Mouse (Mus musculus) ES-E14 (cell line): ENCODE measurements around the gene Tssk6. TPM values are rescaled to one million over a fixed set of nuclear protein-coding genes. Genes with fewer than 3 reads are reported as not detected.
A peak's percentile ranks its signal among the peaks of the same experiment; 100 is the strongest.

ENCODE experiments used
- DNase-seq: peaks from one replicate; pipeline ENCODE4 v3.0.0-alpha.2; 2013; ENCODE audit warnings: low read depth, low spot score
- H3K27ac ChIP-seq: 2 replicates; pipeline ENCODE4 v1.5.1; 2012; ENCODE audit warnings: low read depth, mild to moderate bottlenecking, low read length, moderate library complexity, mixed read lengths; ENCODE audit not compliant: poor library complexity, insufficient read depth, severe bottlenecking
- H3K36me3 ChIP-seq: 2 replicates; pipeline ENCODE4 v1.6.1; 2012; ENCODE audit warnings: mild to moderate bottlenecking, low read length, moderate library complexity, mixed read lengths; ENCODE audit not compliant: control insufficient read depth, poor library complexity, insufficient read depth, severe bottlenecking
- H3K4me1 ChIP-seq, 2 experiments: fragments of 150-350 bp in 1 of 2; sonication (generic) in 1 of 2; 2 replicates each; pipeline ENCODE4 v1.6.1; 2012; ENCODE audit warnings: low read length in 2 of 2, mild to moderate bottlenecking in 1 of 2, mixed read lengths in 1 of 2; ENCODE audit not compliant: control insufficient read depth in 2 of 2, insufficient read depth in 2 of 2, poor library complexity in 1 of 2
- H3K4me3 ChIP-seq, 2 experiments: fragments of 150-350 bp in 1 of 2; sonication (generic) in 1 of 2; 2 replicates each; pipeline ENCODE4 v1.5.1; 2012; ENCODE audit warnings: low read length in 2 of 2, low read depth in 1 of 2, mild to moderate bottlenecking in 1 of 2, mixed read lengths in 1 of 2; ENCODE audit not compliant: insufficient read depth in 1 of 2, poor library complexity in 1 of 2, severe bottlenecking in 1 of 2
- H3K9ac ChIP-seq: 2 replicates; pipeline ENCODE4 v1.6.1; 2012; ENCODE audit warnings: low read depth, mild to moderate bottlenecking, low read length, mixed read lengths; ENCODE audit not compliant: poor library complexity, insufficient read depth, severe bottlenecking
- H3K9me3 ChIP-seq: fragments of 150-350 bp; sonication (generic); 2 replicates; pipeline ENCODE4 v1.6.1; 2012; ENCODE audit warnings: low read depth, mild to moderate bottlenecking, low read length; ENCODE audit not compliant: control insufficient read depth, insufficient read depth
- CHD2 ChIP-seq: IDR thresholded peaks from 2 replicates; pipeline ENCODE4 v1.6.1; 2014; ENCODE audit warnings: mild to moderate bottlenecking, low read depth, low read length, inconsistent platforms
- HCFC1 ChIP-seq: IDR thresholded peaks from 2 replicates; pipeline ENCODE4 v1.6.1; 2012; ENCODE audit warnings: low read length, inconsistent platforms, borderline replicate concordance; ENCODE audit not compliant: insufficient read depth
- MAFK ChIP-seq: IDR thresholded peaks from 2 replicates; pipeline ENCODE4 v1.6.1; 2014; ENCODE audit warnings: mild to moderate bottlenecking, low read depth, low read length, inconsistent platforms; ENCODE audit not compliant: insufficient read depth
- ZC3H11A ChIP-seq: IDR thresholded peaks from 2 replicates; pipeline ENCODE4 v1.6.1; 2012; ENCODE audit warnings: low read depth, mild to moderate bottlenecking, inconsistent platforms, low read length, borderline replicate concordance
- ZNF384 ChIP-seq: IDR thresholded peaks from 2 replicates; pipeline ENCODE4 v1.6.1; 2012; ENCODE audit warnings: low read depth, low read length, inconsistent platforms
- in situ Hi-C, 2 experiments: fragments of 600-800 bp; cut with MboI; formaldehyde crosslinking; loops; one replicate each; pipeline ENCODE4 v1.15.1; 2025; ENCODE audit warnings: low sequenced_read_pairs in 2 of 2, inconsistent platforms in 1 of 2; ENCODE audit not compliant: unreplicated experiment in 2 of 2
- total RNA-seq: library from RNA; depleted of rRNA; stranded (reverse); fragments of 300-350 nt; gene quantifications from 2 replicates; pipeline ENCODE4 v1.2.3, GENCODE M21; 2012

The Tssk6 gene
- total RNA-seq, 1 experiment, result 2.5 TPM

DNA sequence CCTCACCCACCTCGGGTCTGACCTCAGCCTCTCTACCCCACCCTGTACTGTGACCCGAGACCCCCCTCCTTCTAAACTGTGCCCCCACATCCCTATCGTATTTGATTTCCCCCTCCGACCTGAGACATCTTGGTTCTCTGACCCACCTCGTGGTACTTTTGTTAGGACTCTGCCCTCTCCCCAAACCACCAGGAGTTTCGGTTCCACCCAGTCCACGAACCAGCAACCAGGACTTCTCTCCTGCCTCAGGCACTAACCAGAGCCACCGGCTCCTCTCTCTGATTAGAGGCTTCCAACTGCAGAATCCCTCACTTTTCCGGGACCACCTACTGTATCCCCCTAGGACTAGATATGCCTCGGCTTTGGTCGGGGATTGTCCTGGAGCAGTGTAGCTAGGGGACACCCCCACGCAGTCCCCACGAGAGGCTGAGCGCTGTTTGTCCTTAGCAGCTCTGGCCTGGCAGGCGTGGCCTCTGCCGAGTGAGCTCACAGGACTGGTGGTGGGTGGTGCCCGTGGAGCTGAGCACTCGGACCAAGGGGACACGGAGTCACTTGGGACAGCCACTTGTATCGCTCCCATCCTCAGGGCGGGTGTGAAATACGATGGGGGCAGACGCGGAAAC, 13.6 kb upstream of the Tssk6 start:
- H3K27ac ChIP-seq, result no peak overlapping the region
- H3K36me3 ChIP-seq, result no peaks in the 10 kb centered on the region
- TF ChIP-seq CHD2 (no peak), MAFK (no peak), HCFC1 (no peak), ZNF384 (no peak), ZC3H11A (no peak)
- DNase-seq, result no peak
- in situ Hi-C loops, result no loop called here
- H3K4me3 ChIP-seq, result peak overlapping the region; percentile 5 to 57; a peak in 2 of 4 replicates
- H3K9ac ChIP-seq, result no peak overlapping the region
- peaks cover 3 to 14% of the 10 kb centered on the region in 2 experiments; a peak in 1 of 4 replicates for H3K4me1 ChIP-seq
- no peaks in the 10 kb centered on the region for H3K9me3 ChIP-seq

DNA sequence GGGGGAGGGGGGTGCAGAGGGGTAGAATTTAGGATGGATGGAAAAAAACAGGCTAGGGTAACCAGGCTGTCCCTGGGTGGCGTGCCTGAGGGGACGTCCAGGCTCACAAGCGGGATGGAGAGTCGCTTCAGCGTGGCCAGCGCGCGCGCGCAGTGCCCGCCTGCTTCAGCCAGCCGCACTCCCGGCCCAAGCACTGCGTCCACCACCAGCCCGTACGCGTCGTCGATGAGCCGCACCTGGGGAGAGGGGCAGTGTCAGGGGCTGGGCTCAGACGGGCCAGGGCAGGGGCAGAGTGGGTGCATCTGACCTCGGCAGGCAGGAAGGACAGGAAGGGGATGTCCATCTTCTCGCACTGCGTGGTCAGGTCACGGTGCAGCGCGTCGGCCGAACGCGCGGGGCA, 13.1 kb upstream of the Tssk6 start:
- Histone ChIP-seq H3K4me3 (peak overlapping the region; percentile 5 to 57), H3K4me1 (peaks cover 3 to 16% of the 10 kb centered on the region in 2 experiments; a peak in 1 of 4 replicates), H3K36me3 (no peaks in the 10 kb centered on the region), H3K27ac (no peak overlapping the region), H3K9ac (no peak overlapping the region; the same call in 1 of the 2 replicates), H3K9me3 (no peaks in the 10 kb centered on the region)
- DNase-seq, result no peak
- no peak for TF ChIP-seq HCFC1
- no peak for TF ChIP-seq CHD2
- TF ChIP-seq ZNF384, result no peak
- no peak for TF ChIP-seq ZC3H11A
- no peak for TF ChIP-seq MAFK
- in situ Hi-C loops, result no loop called here

DNA sequence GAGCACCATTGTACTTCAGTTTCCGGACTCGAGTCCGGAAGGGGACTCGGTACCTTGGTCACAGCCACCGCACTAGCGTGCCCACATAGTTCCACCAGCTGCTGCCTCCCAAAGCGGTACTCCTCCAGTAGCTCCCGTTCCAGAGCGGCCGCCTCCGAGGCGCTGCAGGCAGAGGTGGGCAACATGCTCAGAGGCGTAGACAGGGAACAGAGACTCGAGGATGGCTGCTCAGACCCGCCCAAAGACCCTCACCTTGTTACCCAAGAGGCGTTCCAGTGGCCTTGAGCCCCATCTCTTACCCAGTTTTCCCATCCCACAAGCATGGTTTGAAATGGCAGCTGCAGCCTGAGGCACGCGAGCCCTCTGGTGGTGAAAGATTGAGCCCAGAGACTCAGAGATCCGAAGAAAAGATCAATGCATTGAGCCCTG, 11.2 kb upstream of the Tssk6 start:
- TF ChIP-seq ZC3H11A, result peak; percentile 43; the same call in 1 of the 2 replicates
- TF ChIP-seq CHD2, result no peak
- no peak for TF ChIP-seq HCFC1
- peaks cover 8% of the 10 kb centered on the region; the same call in 1 of the 2 replicates for H3K36me3 ChIP-seq
- peak overlapping the region; percentile 1 to 32; a peak in 1 of 4 replicates for H3K4me3 ChIP-seq
- no peak overlapping the region for H3K9ac ChIP-seq
- H3K9me3 ChIP-seq, result no peaks in the 10 kb centered on the region
- H3K27ac ChIP-seq, result no peak overlapping the region
- in situ Hi-C loops, result no loop called here
- H3K4me1 ChIP-seq, result peaks cover 8 to 23% of the 10 kb centered on the region in 2 experiments; a peak in 2 of 4 replicates
- DNase-seq, result no peak

DNA sequence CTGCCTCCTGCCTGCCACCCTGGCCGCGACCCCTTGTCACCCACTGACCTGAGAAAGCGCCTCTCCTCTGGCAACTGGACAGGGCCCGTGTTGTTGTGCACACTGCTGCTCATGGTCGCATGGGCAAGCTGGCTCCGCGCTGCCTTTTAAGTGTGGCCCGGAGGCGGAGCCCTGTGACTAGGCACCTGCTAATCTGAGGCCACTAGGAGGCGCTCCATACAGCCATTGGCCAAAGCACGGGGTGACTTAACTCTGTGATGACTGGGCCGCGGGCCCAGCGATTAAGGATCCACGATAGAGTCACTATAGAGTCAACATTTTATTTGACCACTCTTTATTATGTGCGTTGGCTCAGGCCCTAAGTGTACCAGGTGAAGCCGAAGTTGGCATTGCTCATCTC, 8.1 kb upstream of the Tssk6 start:
- H3K36me3 ChIP-seq, result peaks cover 24% of the 10 kb centered on the region
- DNase-seq, result peak; percentile 89
- H3K9me3 ChIP-seq, result no peaks in the 10 kb centered on the region
- H3K4me1 ChIP-seq, result peaks cover 8 to 18% of the 10 kb centered on the region in 2 experiments; a peak in 2 of 4 replicates
- H3K9ac ChIP-seq, result no peak overlapping the region
- TF ChIP-seq ZNF384, result no peak
- no peak for TF ChIP-seq HCFC1
- no peak for TF ChIP-seq ZC3H11A
- TF ChIP-seq MAFK, result no peak
- TF ChIP-seq CHD2, result no peak
- no peak overlapping the region for H3K27ac ChIP-seq
- no peak overlapping the region for H3K4me3 ChIP-seq
- in situ Hi-C loops, result no loop called here
